Mouse (Mus musculus) myocyte (in vitro differentiated cells): ENCODE results near the gene Ubxn2a. TPM values are rescaled to one million over a fixed set of nuclear protein-coding genes. Genes with fewer than 3 reads are reported as not detected.

Experiments
- H3K27me3 ChIP-seq: one replicate; pipeline ENCODE4 v1.6.1; 2011; ENCODE audit not compliant: control insufficient read depth, insufficient read depth, insufficient read length
- H3K36me3 ChIP-seq: one replicate; pipeline ENCODE4 v1.6.1; 2011; ENCODE audit not compliant: control insufficient read depth, insufficient read depth
- H3K4me2 ChIP-seq: one replicate; pipeline ENCODE4 v1.6.1; 2011; ENCODE audit warnings: low read depth, control low read depth
- H3K4me3 ChIP-seq: one replicate; pipeline ENCODE4 v1.5.1; 2011; ENCODE audit warnings: mild to moderate bottlenecking, control low read depth, moderate library complexity
- H3K79me2 ChIP-seq: one replicate; pipeline ENCODE4 v1.6.1; 2011; ENCODE audit not compliant: control insufficient read depth, insufficient read depth
- H3ac ChIP-seq: one replicate; pipeline ENCODE4 v1.6.1; 2011; ENCODE audit not compliant: control insufficient read depth, insufficient read length
- CEBPB ChIP-seq: IDR thresholded peaks from 2 replicates; pipeline ENCODE4 v1.6.1; 2011; ENCODE audit warnings: mild to moderate bottlenecking, moderate library complexity; ENCODE audit not compliant: poor library complexity, insufficient read depth, severe bottlenecking
- E2F4 ChIP-seq: IDR thresholded peaks from one replicate; pipeline ENCODE4 v1.6.1; 2011; ENCODE audit warnings: mild to moderate bottlenecking, control low read depth, moderate library complexity; ENCODE audit not compliant: insufficient read depth
- MAX ChIP-seq: IDR thresholded peaks from one replicate; pipeline ENCODE4 v1.6.1; 2011; ENCODE audit warnings: low read depth, mild to moderate bottlenecking, control low read depth
- MYOD1 ChIP-seq, 3 experiments: IDR thresholded peaks; one replicate each; pipeline ENCODE4 v1.6.1; 2011; ENCODE audit warnings: control low read depth in 2 of 3, low read depth in 2 of 3, mild to moderate bottlenecking in 2 of 3, moderate library complexity in 1 of 3; ENCODE audit not compliant: insufficient read length in 2 of 3, control insufficient read depth in 1 of 3
- MYOG ChIP-seq, 3 experiments: IDR thresholded peaks; one replicate each; pipeline ENCODE4 v1.6.1; 2011; ENCODE audit warnings: control low read depth in 2 of 3, low read depth in 2 of 3, mild to moderate bottlenecking in 2 of 3; ENCODE audit not compliant: insufficient read length in 2 of 3, control insufficient read depth in 1 of 3, insufficient read depth in 1 of 3
- POLR2A ChIP-seq: IDR thresholded peaks from one replicate; pipeline ENCODE4 v1.6.1; 2011; ENCODE audit warnings: low read depth, mild to moderate bottlenecking, control low read depth, moderate library complexity; ENCODE audit not compliant: insufficient read length
- POLR2AphosphoS2 ChIP-seq: IDR thresholded peaks from one replicate; pipeline ENCODE4 v1.6.1; 2011; ENCODE audit warnings: low read depth, control low read depth; ENCODE audit not compliant: insufficient read length
- REST ChIP-seq: IDR thresholded peaks from one replicate; pipeline ENCODE4 v1.6.1; 2011; ENCODE audit warnings: mild to moderate bottlenecking, control low read depth, moderate library complexity; ENCODE audit not compliant: insufficient read depth, insufficient read length
- SRF ChIP-seq: IDR thresholded peaks from one replicate; pipeline ENCODE4 v1.6.1; 2011; ENCODE audit warnings: low read depth; ENCODE audit not compliant: control insufficient read depth, insufficient read length
- TCF12 ChIP-seq: IDR thresholded peaks from one replicate; pipeline ENCODE4 v1.6.1; 2011; ENCODE audit warnings: mild to moderate bottlenecking, control low read depth; ENCODE audit not compliant: poor library complexity, insufficient read depth, severe bottlenecking
- TCF3 ChIP-seq: IDR thresholded peaks from one replicate; pipeline ENCODE4 v1.6.1; 2011; ENCODE audit warnings: low read depth, control low read depth; ENCODE audit not compliant: insufficient read length
- USF1 ChIP-seq: IDR thresholded peaks from one replicate; pipeline ENCODE4 v1.6.1; 2011; ENCODE audit warnings: low read depth, mild to moderate bottlenecking, control low read depth, moderate library complexity
- polyA plus RNA-seq: library from polyadenylated mRNA; unstranded; fragments of >200 nt; fragmentation: generic; extraction: Trizol; gene quantifications from one replicate; pipeline ENCODE4 v1.2.1, GENCODE M21; 2012; ENCODE audit warnings: missing spikeins

Ubxn2a gene
- polyA plus RNA-seq, 1 experiment: 4.9 TPM

GRCm38 (mm10) chr12:4917805-4918591 lies 10.5 kb upstream of the Ubxn2a start:
- peak overlapping the region; percentile 43 for H3K4me3 ChIP-seq
- peaks cover 50% of the 10 kb centered on the region for H3K79me2 ChIP-seq
- no peak for TF ChIP-seq MYOD1 (IDR thresholded peaks at IDR 0.05; ENCODE audit: control insufficient read depth in 1 of 3, insufficient read length in 2 of 3, low read depth in 2 of 3)
- TF ChIP-seq POLR2A: no peak
- TF ChIP-seq CEBPB: no peak
- TF ChIP-seq REST: no peak
- no peak for TF ChIP-seq E2F4
- no peak for TF ChIP-seq MYOG (IDR thresholded peaks at IDR 0.05; ENCODE audit: control insufficient read depth in 1 of 3, insufficient read depth in 1 of 3, insufficient read length in 2 of 3, low read depth in 2 of 3)
- TF ChIP-seq MAX: no peak
- TF ChIP-seq POLR2AphosphoS2: no peak
- no peak for TF ChIP-seq SRF
- no peak for TF ChIP-seq TCF12
- no peak for TF ChIP-seq TCF3
- no peak for TF ChIP-seq USF1
- H3ac ChIP-seq: peak overlapping the region; percentile 98
- no peaks in the 10 kb centered on the region for H3K36me3 ChIP-seq
- H3K4me2 ChIP-seq: peak overlapping the region; percentile 63
- no peaks in the 10 kb centered on the region for H3K27me3 ChIP-seq

GRCm38 (mm10) chr12:4916994-4917804 lies 9.7 kb upstream of the Ubxn2a start, which contains the start of gene Atad2b:
TSS of gene Atad2b (plus strand) at chr12:4917353.
- Histone ChIP-seq H3K4me3 (peak within 1 kb of the TSS; percentile 43), H3K36me3 (no peaks in the 10 kb centered on the region), H3K27me3 (no peaks in the 10 kb centered on the region), H3K79me2 (peaks cover 42% of the 10 kb centered on the region), H3ac (peak within 1 kb of the TSS; percentile 98), H3K4me2 (peak within 1 kb of the TSS; percentile 78)
- TF ChIP-seq CEBPB (no peak), POLR2A (peak; percentile 86), USF1 (no peak), MAX (no peak), TCF3 (no peak), MYOD1 (IDR thresholded peaks at IDR 0.05; ENCODE audit: control insufficient read depth in 1 of 3, insufficient read length in 2 of 3, low read depth in 2 of 3) (peak in 2 of 3 experiments; percentile 2 to 37), REST (no peak), SRF (no peak), MYOG (IDR thresholded peaks at IDR 0.05; ENCODE audit: control insufficient read depth in 1 of 3, insufficient read depth in 1 of 3, insufficient read length in 2 of 3, low read depth in 2 of 3) (peak in 1 of 3 experiments; percentile 45), TCF12 (no peak), E2F4 (peak; percentile 4), POLR2AphosphoS2 (no peak)

GRCm38 (mm10) chr12:4914944-4915343 lies 7.4 kb upstream of the Ubxn2a start:
- Histone ChIP-seq H3K4me3 (no peak overlapping the region), H3ac (no peak overlapping the region), H3K27me3 (no peaks in the 10 kb centered on the region), H3K4me2 (no peak overlapping the region), H3K36me3 (no peaks in the 10 kb centered on the region), H3K79me2 (peaks cover 20% of the 10 kb centered on the region)
- TF ChIP-seq REST: no peak
- TF ChIP-seq E2F4: no peak
- no peak for TF ChIP-seq MAX
- TF ChIP-seq TCF3: no peak
- no peak for TF ChIP-seq SRF
- no peak for TF ChIP-seq MYOD1 (IDR thresholded peaks at IDR 0.05; ENCODE audit: control insufficient read depth in 1 of 3, insufficient read length in 2 of 3, low read depth in 2 of 3)
- no peak for TF ChIP-seq TCF12
- no peak for TF ChIP-seq POLR2AphosphoS2
- no peak for TF ChIP-seq USF1
- no peak for TF ChIP-seq CEBPB
- no peak for TF ChIP-seq POLR2A
- no peak for TF ChIP-seq MYOG (IDR thresholded peaks at IDR 0.05; ENCODE audit: control insufficient read depth in 1 of 3, insufficient read depth in 1 of 3, insufficient read length in 2 of 3, low read depth in 2 of 3)

- Histone ChIP-seq H3K4me3 (no peak overlapping the region), H3ac (no peak overlapping the region), H3K79me2 (peaks cover 15% of the 10 kb centered on the region), H3K36me3 (no peaks in the 10 kb centered on the region), H3K27me3 (no peaks in the 10 kb centered on the region), H3K4me2 (no peak overlapping the region)
- TF ChIP-seq CEBPB: no peak
- TF ChIP-seq MAX: no peak
- no peak for TF ChIP-seq MYOG (IDR thresholded peaks at IDR 0.05; ENCODE audit: control insufficient read depth in 1 of 3, insufficient read depth in 1 of 3, insufficient read length in 2 of 3, low read depth in 2 of 3)
- TF ChIP-seq POLR2A: no peak
- TF ChIP-seq MYOD1 (IDR thresholded peaks at IDR 0.05; ENCODE audit: control insufficient read depth in 1 of 3, insufficient read length in 2 of 3, low read depth in 2 of 3): no peak
- TF ChIP-seq E2F4: no peak
- TF ChIP-seq TCF12: no peak
- TF ChIP-seq USF1: no peak
- no peak for TF ChIP-seq TCF3
- TF ChIP-seq SRF: no peak
- TF ChIP-seq POLR2AphosphoS2: no peak
- no peak for TF ChIP-seq REST
Observed at GRCm38 (mm10) chr12:4914441-4914840, 6.9 kb upstream of the Ubxn2a start.
